Mouse (Mus musculus): Measurements from ENCODE around the gene Map3k5. TPM values are rescaled to one million over a fixed set of nuclear protein-coding genes. Genes with fewer than 3 reads are reported as not detected.
A peak's percentile ranks its signal among the peaks of the same experiment; 100 is the strongest.

Gene Map3k5
- total and polyA plus RNA-seq, 2 experiments from 2014 or later = 1.5 to 5.3 TPM

DNA sequence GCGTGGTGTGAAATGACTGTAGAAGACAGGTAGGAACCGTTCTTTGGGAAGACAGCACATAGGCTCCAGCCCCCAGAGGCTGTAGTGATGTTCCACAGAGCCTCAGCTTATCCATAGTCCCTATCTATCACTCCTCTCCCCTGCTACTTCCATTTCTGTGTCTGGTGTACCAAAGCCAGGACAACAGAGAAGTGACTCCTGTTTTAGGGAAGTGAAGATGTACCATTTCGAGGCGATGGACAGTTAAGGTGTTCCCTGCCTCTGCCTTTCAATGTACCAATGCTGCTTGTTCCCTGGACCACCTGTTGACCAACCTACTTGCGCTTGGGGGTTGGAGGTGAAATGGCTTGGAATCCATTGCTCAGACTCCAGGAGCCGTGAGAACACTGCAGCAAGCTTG is 75.0 kb downstream of the Map3k5 start:
- Histone ChIP-seq H3K4me1 (ENCODE audit: insufficient read depth, low read length) (no peaks in the 10 kb centered on the region), H3K9me3 (ENCODE audit: low read length) (no peaks in the 10 kb centered on the region), H3K4me3 (ENCODE audit: low read depth, low read length) (no peak overlapping the region), H3K27ac (ENCODE audit: low read depth, low read length) (no peak overlapping the region), H3K27me3 (ENCODE audit: insufficient read depth, low read length) (no peaks in the 10 kb centered on the region), H3K4me2 (ENCODE audit: low read depth, low read length, poor library complexity, severe bottlenecking) (no peak overlapping the region), H3K9ac (replicated peaks; ENCODE audit: low read length, poor library complexity, severe bottlenecking) (no peak overlapping the region), H3K36me3 (ENCODE audit: insufficient read depth, low read length) (no peaks in the 10 kb centered on the region)
- WGBS = 92% methylated on average over 6 of the region's 6 CpGs
- ATAC-seq (ENCODE audit: low FRiP score) (no peak), DNase-seq (ENCODE audit: low spot score) (no peak)
- no peak for TF ChIP-seq CTCF (IDR thresholded peaks at IDR 0.05)

DNA sequence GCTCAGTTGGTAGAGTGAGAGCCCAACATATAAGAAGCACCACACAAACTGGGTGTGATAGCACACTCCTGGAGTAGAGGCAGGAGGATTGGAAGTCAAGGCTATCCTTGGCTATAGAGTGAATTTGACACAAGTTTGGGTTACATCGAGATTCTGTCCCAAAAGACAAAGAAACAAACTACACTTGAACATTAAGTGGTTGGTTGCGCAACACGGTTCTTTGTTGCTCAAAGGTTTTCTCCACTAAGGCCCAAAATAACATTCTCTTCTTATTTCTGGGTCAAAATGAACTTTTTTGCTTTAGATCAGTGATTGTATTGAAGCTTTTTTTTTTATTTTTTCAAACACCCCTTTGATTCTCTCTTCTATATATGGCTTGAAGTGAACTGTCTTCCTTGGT is 75.7 kb downstream of the Map3k5 start:
- Histone ChIP-seq H3K9ac (replicated peaks; ENCODE audit: low read length, poor library complexity, severe bottlenecking) (no peak overlapping the region), H3K4me1 (ENCODE audit: insufficient read depth, low read length) (no peaks in the 10 kb centered on the region), H3K36me3 (ENCODE audit: insufficient read depth, low read length) (no peaks in the 10 kb centered on the region), H3K4me3 (ENCODE audit: low read depth, low read length) (no peak overlapping the region), H3K4me2 (ENCODE audit: low read depth, low read length, poor library complexity, severe bottlenecking) (no peak overlapping the region), H3K9me3 (ENCODE audit: low read length) (no peaks in the 10 kb centered on the region), H3K27ac (ENCODE audit: low read depth, low read length) (no peak overlapping the region), H3K27me3 (ENCODE audit: insufficient read depth, low read length) (no peaks in the 10 kb centered on the region)
- ATAC-seq (ENCODE audit: low FRiP score) = no peak
- no peak for DNase-seq (ENCODE audit: low spot score)
- TF ChIP-seq CTCF (IDR thresholded peaks at IDR 0.05) = no peak
- WGBS = 92% methylated on average over 3 of the region's 3 CpGs

DNA sequence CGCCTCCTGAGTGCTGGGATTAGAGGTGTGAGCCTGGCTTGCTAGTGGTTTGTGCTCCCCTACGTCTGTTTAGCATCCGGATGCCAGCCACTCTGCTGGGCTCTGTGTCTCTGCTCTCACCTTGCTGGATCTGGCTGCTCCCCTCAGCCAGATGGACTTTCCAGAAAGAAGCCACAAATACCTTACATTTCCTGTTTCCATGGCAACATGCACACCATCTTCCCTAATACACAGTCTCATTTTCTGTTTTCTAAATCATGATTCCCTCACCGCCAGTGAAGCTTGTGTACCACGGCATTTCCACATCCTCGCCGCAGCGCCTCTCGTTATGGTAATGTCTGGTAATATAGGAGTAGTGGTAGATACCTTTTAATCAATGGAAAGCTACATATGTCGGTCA is 84.1 kb downstream of the Map3k5 start:
- Histone ChIP-seq H3K9me3 (ENCODE audit: low read length) (peaks cover 3% of the 10 kb centered on the region; the same call in 1 of the 2 replicates), H3K4me2 (ENCODE audit: low read depth, low read length, poor library complexity, severe bottlenecking) (no peak overlapping the region), H3K4me1 (ENCODE audit: insufficient read depth, low read length) (peaks cover 8% of the 10 kb centered on the region), H3K36me3 (ENCODE audit: insufficient read depth, low read length) (no peaks in the 10 kb centered on the region), H3K9ac (replicated peaks; ENCODE audit: low read length, poor library complexity, severe bottlenecking) (no peak overlapping the region), H3K27me3 (ENCODE audit: insufficient read depth, low read length) (no peaks in the 10 kb centered on the region), H3K27ac (ENCODE audit: low read depth, low read length) (no peak overlapping the region), H3K4me3 (ENCODE audit: low read depth, low read length) (no peak overlapping the region)
- ATAC-seq (ENCODE audit: low FRiP score) (peak; percentile 27; the same call in 1 of the 2 replicates), DNase-seq (ENCODE audit: low spot score) (peak; percentile 50)
- WGBS = 74% methylated on average over 10 of the region's 10 CpGs
- TF ChIP-seq CTCF (IDR thresholded peaks at IDR 0.05) = no peak

DNA sequence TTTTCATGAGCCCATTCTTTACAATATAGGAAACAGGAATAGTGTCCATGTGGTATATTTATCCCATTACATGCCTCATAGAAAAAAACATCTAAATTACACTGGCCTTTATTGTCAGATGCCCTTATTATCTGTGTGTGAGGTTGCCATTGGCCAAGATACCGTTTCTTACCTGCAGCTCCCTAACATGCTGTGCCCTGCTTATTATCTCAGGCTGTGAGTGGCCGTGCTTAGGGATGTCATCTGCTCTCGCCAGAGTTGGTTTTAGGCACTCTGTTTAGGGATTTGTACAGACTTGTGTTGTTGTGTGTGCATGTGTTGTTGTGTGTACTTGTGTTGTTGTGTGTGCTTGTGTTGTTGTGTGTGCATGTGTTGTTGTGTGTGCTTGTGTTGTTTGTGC is 84.5 kb downstream of the Map3k5 start:
- DNase-seq (ENCODE audit: low spot score) (no peak), ATAC-seq (ENCODE audit: low FRiP score) (0 out of 2 replicates have a peak, but pooled peaks have one; percentile 13)
- no peaks in the 10 kb centered on the region for H3K27me3 ChIP-seq (ENCODE audit: insufficient read depth, low read length)
- WGBS = 71% methylated on average over 3 of the region's 3 CpGs
- H3K27ac ChIP-seq (ENCODE audit: low read depth, low read length) = no peak overlapping the region
- no peak overlapping the region for H3K4me3 ChIP-seq (ENCODE audit: low read depth, low read length)
- no peak for TF ChIP-seq CTCF (IDR thresholded peaks at IDR 0.05)
- H3K9ac ChIP-seq (replicated peaks; ENCODE audit: low read length, poor library complexity, severe bottlenecking) = no peak overlapping the region
- H3K9me3 ChIP-seq (ENCODE audit: low read length) = peaks cover 3% of the 10 kb centered on the region; the same call in 1 of the 2 replicates
- no peaks in the 10 kb centered on the region for H3K36me3 ChIP-seq (ENCODE audit: insufficient read depth, low read length)
- H3K4me1 ChIP-seq (ENCODE audit: insufficient read depth, low read length) = peaks cover 8% of the 10 kb centered on the region
- H3K4me2 ChIP-seq (ENCODE audit: low read depth, low read length, poor library complexity, severe bottlenecking) = no peak overlapping the region

DNA sequence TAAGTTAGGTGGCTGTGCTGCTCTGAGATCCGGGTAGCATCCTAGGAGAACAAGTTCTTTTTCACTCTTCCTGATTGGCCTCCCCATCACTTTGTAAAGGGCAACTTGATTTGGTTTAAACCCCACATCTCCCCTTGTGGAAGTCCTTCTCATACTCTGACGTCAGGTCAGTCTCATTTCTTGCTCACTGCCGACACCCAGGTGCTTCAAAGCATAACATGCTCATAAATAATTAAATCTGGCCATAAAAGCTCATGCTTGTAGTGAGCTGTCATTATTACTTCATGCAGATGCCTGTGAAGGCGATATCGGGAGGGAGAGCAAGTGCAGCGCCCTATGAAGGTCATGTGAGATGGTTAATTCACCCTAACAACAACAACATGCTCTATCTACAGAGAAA is 87.0 kb downstream of the Map3k5 start:
- TF ChIP-seq CTCF (IDR thresholded peaks at IDR 0.05) = no peak
- 72% methylated on average over 6 of the region's 6 CpGs for WGBS

DNA sequence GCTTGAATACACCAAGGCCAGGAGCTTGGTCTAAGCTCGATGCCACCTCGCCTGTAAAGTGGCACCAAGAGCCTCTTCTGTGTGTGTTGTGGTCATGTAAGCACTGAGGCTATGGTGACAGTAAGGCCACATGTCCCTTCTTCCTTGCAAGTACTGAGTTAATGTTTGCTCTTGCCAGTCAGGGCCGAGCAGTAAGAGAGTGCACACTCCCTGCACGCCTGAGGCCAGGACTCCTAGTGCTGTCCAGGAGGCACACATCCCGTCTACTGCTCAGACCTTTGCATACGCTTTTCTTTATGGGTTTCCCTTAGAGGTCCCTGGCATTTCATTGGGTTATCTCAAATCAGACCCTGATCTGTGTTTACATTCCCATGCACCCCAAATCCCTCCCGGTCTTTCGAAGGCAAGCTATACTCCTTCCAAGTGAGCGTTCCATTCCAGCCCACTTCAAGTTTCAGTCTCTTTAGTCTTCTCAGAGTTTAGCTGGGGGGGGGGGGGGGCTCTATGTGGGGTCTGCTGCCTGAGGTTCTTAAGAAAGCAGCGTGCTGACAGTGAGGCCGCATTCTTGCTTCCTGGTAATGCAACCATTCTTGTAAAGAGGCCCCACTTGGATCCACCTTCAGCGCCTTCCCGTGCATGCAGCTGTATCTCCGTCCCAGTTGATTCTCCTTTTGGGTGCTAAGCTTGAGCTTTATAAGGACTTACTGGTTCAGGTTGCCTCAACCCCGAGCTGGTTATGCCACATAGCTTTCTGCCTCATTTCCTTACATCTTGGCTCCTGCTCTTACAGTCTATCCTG is 87.6 kb downstream of the Map3k5 start:
- DNase-seq (ENCODE audit: low spot score) (no peak), ATAC-seq (ENCODE audit: low FRiP score) (no peak)
- Histone ChIP-seq H3K9ac (replicated peaks; ENCODE audit: low read length, poor library complexity, severe bottlenecking) (no peak overlapping the region), H3K27ac (ENCODE audit: low read depth, low read length) (no peak overlapping the region), H3K4me3 (ENCODE audit: low read depth, low read length) (no peak overlapping the region), H3K27me3 (ENCODE audit: insufficient read depth, low read length) (no peaks in the 10 kb centered on the region), H3K36me3 (ENCODE audit: insufficient read depth, low read length) (no peaks in the 10 kb centered on the region), H3K9me3 (ENCODE audit: low read length) (peaks cover 3% of the 10 kb centered on the region; the same call in 1 of the 2 replicates), H3K4me2 (ENCODE audit: low read depth, low read length, poor library complexity, severe bottlenecking) (no peak overlapping the region), H3K4me1 (ENCODE audit: insufficient read depth, low read length) (peaks cover 8% of the 10 kb centered on the region)
- 78% methylated on average over 15 of the region's 15 CpGs for WGBS
- TF ChIP-seq CTCF (IDR thresholded peaks at IDR 0.05) = no peak

More for the DNA sequence above, 87.0 kb downstream of the Map3k5 start:
- no peak overlapping the region for H3K27ac ChIP-seq (ENCODE audit: low read depth, low read length)
- H3K4me1 ChIP-seq (ENCODE audit: insufficient read depth, low read length) = peaks cover 8% of the 10 kb centered on the region
- no peak overlapping the region for H3K4me3 ChIP-seq (ENCODE audit: low read depth, low read length)
- H3K4me2 ChIP-seq (ENCODE audit: low read depth, low read length, poor library complexity, severe bottlenecking) = no peak overlapping the region
- H3K9me3 ChIP-seq (ENCODE audit: low read length) = peaks cover 3% of the 10 kb centered on the region; the same call in 1 of the 2 replicates
- H3K36me3 ChIP-seq (ENCODE audit: insufficient read depth, low read length) = no peaks in the 10 kb centered on the region
- H3K9ac ChIP-seq (replicated peaks; ENCODE audit: low read length, poor library complexity, severe bottlenecking) = no peak overlapping the region
- ATAC-seq (ENCODE audit: low FRiP score) (no peak), DNase-seq (ENCODE audit: low spot score) (no peak)
- no peaks in the 10 kb centered on the region for H3K27me3 ChIP-seq (ENCODE audit: insufficient read depth, low read length)

All from midbrain, postnatal 0 days (tissue).